Mouse (Mus musculus): ENCODE measurements at regions not wholly inside any gene's neighbourhood (a gene's known extent, or its start where the extent isn't known, plus 50 kb on each side); places are given as distances from the start of the nearest gene placed in this dataset.

DNA sequence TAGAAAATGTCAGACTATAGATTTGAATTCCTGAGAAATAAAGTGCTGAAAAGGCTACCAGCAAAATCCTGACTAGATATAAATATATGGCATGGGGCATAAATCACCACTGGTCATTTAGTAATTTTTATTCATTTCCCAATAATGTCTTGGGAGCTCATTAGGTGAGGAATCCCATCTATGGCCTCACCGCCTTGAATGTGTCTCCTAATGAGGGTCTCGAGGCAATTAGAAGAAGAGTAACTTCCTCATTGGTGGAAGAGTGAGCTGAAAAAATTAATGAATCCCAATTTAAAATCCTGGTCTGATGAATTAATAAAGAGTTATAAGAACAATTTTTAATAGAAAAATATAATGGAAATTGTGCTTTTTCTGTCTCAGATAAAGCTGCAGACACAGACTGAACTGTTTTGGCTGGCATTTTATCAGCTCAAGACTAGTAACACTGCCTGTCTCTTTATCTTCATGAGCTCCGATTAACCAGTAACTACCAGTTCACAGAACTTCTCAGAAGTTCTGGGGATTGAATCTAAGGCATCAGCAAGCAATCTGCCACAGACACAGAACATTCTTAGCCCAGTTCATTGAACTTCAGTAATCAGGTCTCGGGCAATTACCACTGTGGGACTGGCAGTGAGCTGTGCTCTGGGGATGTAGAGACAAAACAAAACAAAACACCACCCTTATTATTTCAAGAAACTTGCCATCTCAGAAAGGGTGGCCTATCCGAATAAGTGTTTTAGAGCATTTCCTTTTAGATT, 170.7 kb downstream of the Plpp3 start:
- no peak for DNase-seq (ENCODE audit: low spot score)

GRCm38 (mm10) chr4:105328776-105329175, 171.6 kb downstream of the Plpp3 start:
- DNase-seq (ENCODE audit: low spot score), result no peak

DNA sequence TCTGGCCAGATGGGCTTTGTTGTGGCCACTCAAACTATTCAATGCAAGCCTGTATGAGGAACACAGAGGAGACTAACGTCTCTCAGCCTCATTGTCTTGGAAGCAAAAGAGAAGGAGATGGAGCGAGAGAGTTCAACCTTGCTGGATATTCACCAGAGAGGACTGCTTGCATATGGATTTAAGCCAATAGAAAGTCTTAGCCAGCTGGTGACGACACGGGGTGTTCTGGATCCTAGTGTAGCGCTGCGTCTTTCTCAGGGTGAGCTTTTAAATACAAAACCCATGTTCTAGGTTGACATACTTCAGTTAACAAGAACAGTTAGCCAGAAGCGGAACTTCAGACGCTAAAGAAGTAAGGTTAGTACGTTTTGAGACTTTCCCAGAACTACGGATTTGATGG, 174.9 kb downstream of the Plpp3 start:
- DNase-seq (ENCODE audit: low spot score), result no peak

- no peak for DNase-seq (ENCODE audit: low spot score)
Observed at GRCm38 (mm10) chr4:105335872-105336271, 178.7 kb downstream of the Plpp3 start.

DNA sequence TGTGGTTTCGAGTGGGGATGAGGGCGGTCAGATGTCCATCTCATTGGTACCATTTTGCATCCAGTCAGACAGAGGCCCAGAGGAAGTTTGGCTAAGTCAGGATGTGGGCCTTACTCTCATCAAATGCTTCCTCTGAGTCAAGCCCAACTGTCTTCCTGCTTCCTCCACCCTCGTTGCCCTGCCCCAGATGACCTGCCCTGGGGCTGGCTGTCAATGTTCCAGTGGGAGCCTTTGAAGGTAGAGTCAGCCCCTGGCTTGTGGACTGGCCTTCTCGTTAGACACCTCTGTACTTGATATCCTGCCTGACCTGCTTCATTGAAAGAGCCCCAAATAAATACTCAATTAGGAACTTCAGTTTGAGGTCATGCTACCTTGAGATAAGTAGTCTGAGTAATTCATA, 179.4 kb downstream of the Plpp3 start:
- DNase-seq (ENCODE audit: low spot score), result no peak

- no peak for DNase-seq (ENCODE audit: low spot score)
Observed at GRCm38 (mm10) chr4:105338131-105338530, 181.0 kb downstream of the Plpp3 start.

DNA sequence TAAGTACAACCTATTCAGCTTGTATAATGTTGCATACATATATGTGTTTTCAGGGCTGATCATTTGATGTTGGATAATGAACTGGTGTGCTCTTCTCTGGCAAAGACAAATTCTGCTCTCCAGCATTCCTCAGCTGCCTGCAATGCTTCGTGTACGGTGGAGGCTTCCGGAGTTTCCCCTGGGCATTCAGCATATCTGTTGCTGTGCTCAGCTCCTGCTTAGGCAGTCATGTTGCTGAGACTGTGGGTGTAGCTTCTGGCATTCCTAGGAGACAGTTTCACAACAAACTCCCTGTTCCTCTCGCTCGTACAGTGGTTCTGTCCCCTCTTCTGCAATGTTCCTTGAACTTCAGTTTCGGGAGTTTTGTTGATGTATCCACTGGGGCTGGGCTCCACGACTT, 181.7 kb downstream of the Plpp3 start:
- DNase-seq (ENCODE audit: low spot score), result no peak

DNA sequence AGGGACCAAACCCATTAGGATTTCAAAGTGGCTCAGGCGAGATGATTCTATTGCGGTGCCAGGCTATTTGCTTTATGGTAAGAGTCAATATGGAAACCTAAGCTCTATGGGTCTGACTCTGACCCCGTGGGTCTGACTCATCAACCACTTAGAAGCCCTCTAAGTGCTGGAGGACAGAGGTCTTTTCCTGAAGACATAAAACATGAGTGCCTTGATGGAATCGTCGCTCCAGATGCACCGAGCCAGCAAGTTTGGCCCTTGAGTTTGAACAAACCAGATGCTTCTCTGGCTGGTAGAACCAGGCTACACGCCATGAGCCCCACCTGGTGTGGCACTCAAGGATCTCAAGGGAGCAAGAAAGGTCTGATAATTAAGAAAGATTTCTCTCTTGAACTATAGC, 184.1 kb downstream of the Plpp3 start:
- no peak for DNase-seq (ENCODE audit: low spot score)

- DNase-seq (ENCODE audit: low spot score), result no peak
Observed at GRCm38 (mm10) chr4:105346846-105347245, 189.7 kb downstream of the Plpp3 start.

DNA sequence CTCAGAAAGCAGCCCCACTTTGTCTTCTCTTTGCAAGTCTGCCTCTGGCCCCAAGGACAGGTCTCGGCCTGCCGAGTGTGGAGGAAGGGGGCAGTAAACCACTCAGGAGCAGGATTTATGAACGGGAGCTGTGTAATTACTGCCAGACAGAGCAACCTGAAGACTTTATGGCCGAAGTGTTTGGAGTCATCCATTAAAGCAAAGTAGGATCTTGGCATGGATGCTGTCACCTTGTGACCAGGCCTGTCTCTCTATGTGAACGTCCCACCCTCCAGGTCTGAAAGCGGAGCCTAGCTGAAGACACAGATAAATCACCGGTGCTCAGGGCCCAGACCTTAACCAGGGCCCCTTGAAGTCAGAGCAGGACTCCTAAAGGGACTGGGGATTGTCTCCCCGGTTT, 190.8 kb downstream of the Plpp3 start:
- DNase-seq (ENCODE audit: low spot score), result no peak

DNA sequence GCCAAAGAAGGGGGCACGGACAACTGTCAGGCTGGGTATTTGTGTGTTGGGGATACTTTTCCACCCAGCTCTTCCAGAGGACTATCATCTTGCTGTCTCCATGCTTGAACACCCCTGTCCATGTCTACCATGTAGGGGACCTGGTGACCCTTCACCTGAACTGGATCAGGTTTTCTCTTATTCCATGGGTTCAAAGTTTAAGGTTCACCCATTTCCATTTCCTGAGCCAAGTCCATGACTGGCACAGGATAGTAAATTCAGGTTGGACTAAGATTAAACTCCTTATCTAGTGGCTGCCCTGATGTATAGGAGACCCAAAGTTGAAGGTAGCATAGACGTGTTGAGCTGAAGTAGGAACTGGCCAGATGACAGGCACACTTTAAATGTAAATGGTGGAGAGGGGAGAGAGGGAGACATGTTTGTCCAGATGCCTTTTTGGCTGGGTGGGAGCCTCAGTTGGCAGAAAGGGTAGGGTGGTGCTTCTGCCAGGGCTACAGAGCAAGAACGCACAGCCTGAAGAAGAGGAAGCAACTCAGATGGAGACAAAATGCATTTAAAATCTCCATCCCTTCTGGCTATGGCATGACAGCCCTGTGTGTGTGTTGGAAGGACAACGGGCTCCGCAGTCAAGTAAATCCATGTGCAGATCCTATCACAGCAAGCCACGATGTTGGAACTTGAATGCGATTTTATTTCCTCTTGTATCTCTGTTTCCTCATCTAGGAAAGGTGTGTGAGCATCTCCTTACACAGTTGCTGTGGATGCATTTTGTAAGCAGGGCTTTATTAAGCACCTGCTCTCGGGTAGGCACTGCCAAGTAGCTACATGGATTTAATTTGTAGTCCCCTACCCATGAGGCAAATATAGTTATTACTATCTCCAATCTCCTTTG, 192.4 kb downstream of the Plpp3 start:
- DNase-seq (ENCODE audit: low spot score), result no peak

GRCm38 (mm10) chr4:105352342-105352741, 195.2 kb downstream of the Plpp3 start:
- no peak for DNase-seq (ENCODE audit: low spot score)

- DNase-seq (ENCODE audit: low spot score), result no peak
Observed at GRCm38 (mm10) chr4:105352953-105353352, 195.8 kb downstream of the Plpp3 start.

DNA sequence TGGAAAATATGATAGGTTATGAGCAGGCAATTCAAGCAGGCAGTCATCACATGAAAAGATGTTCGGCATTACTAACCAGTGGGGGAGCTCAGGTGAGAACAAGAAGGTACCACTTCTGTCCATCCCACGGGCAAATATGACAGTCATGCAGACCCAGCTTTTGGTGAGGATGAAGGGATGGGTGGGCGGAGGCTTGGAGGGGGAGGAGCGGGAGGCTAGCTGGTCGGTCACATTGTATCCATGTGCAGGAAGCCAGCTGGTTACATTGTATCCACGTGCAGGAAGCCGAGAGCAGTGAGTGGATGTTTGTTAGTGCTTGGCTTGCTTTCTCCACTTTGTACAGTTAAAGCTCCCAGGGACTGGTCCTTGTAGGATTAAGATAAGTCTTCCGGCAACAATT, 196.9 kb downstream of the Plpp3 start:
- no peak for DNase-seq (ENCODE audit: low spot score)

GRCm38 (mm10) chr4:105356616-105357015, 199.5 kb downstream of the Plpp3 start:
- no peak for DNase-seq (ENCODE audit: low spot score)

GRCm38 (mm10) chr4:105358725-105359124, 201.6 kb downstream of the Plpp3 start:
- DNase-seq (ENCODE audit: low spot score), result no peak

DNA sequence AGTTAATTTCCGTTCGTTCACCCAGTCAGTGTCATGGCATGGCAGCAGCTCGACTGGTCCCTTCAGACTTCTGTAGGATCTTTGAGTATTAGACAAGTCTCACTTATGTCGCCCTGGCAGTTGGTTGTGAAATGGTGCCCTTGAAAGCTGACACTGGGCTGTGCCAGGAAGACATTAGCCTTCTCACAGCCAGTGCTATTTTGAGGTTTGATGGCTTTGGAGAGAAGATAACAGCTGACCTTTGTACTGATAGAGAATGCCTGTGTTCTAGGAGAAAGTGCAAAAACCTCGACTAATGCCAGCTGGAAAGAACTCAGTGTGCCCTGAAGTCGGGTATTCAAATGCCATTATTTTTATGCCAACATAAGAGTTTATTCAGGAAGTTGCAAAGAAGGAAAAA, 207.3 kb downstream of the Plpp3 start:
- DNase-seq (ENCODE audit: low spot score), result no peak

GRCm38 (mm10) chr4:105365076-105365475, 207.9 kb downstream of the Plpp3 start:
- no peak for DNase-seq (ENCODE audit: low spot score)

DNA sequence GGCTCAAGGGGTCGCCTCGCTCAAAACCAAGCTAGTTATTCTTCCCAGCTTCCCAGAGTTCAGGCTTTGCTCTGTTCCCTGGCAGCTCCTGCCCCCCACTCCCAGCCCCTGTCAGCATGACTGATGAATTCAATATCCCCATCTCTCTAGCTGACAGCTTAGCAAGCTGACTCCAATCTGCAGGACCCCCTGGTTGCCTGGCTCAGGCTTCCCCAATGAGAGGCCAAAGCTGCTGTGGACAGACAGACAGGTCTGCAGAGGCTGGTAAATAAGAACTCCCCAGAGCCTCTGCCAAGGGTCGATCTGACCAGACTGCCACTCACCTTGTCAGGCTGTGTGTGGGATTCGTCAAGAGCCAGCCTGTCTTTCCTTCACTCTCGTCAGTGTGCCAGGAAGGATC, 219.4 kb downstream of the Plpp3 start:
- DNase-seq (ENCODE audit: low spot score), result no peak

DNA sequence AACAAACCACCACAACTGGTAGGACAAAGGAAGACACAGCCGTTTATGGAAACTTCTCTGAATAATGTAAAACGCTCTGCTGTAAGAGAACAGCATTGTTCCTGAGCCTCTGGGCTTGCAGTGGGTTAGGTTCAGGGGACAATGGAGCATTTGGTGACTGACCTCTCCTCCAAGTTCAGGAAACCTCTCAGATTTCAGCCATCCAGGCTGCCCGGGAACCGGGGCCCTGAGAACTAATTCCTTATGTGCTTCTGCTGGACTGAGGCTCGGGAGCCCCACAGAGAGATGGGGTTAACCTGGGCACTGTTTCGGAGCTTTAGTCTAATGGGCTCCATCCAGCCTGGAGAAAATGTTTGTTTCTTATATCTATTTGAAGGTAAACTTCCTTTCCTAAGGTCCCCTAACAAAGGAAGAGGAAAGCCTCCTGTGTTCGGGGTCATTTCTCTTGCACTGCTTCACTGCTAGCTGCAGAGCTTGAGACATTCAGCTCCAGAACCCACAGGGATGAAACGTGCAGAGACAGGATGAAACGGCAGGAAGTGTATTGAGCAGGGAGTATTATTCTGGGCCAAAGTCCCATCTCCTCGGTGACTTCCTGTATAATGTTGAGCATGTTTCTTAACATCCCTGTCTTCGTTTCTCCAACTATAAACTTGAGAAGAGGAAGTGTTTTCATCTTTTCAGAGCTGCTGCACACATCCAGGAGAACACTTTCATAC, 220.5 kb downstream of the Plpp3 start:
- no peak for DNase-seq (ENCODE audit: low spot score)

GRCm38 (mm10) chr4:105384826-105385225, 227.7 kb downstream of the Plpp3 start:
- DNase-seq (ENCODE audit: low spot score), result no peak

DNA sequence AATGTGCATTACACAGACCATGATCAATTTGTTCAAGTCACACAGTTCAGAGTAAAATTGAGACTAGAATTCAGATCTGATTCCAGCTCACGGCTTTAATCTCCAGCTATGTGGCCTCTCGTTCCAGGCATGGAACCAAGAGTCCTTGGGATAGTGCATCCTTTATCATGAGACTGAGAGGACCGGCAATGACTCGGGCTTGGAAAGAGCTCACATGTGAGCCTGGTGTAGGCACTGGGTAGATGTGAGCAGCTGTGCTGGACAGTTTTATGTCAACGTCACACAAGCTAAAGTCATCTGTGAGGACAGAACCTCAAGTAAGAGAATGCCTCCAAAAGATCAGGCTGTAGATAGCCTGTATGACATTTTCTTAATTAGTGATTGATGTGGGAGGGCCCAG, 228.3 kb downstream of the Plpp3 start:
- no peak for DNase-seq (ENCODE audit: low spot score)

DNA sequence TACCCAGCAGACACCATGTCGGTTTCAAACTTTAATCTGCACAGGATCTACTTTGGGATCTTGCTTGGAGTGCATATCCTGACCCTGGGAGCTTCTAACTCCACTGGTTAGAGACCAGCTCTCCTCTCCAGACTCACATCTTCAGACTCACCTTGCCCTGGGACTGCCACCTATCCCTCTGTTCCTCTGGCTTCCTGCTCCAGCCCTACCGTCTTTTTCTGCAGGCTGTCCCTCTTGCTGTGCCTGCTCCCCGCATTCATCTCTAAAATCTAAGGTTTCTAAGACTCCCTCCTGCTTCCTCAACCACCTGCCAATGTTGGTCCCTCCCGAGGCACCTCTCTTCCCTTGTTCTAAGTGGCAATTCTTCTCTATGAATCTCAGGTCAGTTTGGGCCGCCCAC, 233.2 kb downstream of the Plpp3 start:
- no peak for DNase-seq (ENCODE audit: low spot score)
